Mouse (Mus musculus) layer of hippocampus, adult 18-20 months (tissue): ENCODE measurements around the gene Orm1. TPM values are rescaled to one million over a fixed set of nuclear protein-coding genes. Genes with fewer than 3 reads are reported as not detected.
A peak's percentile ranks its signal among the peaks of the same experiment; 100 is the strongest.

Source experiments
- DNase-seq, 2 experiments: peaks; one replicate each; pipeline ENCODE4 v3.0.0; 2022; ENCODE audit warnings: low spot score in 2 of 2
- total RNA-seq, 2 experiments: library from RNA; stranded (reverse); gene quantifications; 2 replicates each; pipeline ENCODE4 v1.2.3; 2021

Orm1 gene
- total RNA-seq, 2 experiments from 2014 or later: not detected

- DNase-seq: no peak
Measured at GRCm38 (mm10) chr4:63355877-63356665, 11.7 kb downstream of the Orm1 start, which contains the start of gene Orm3. TSS of gene Orm3 (plus strand) at chr4:63356162.

- DNase-seq: no peak
Measured at GRCm38 (mm10) chr4:63356981-63357570, 12.7 kb downstream of the Orm1 start.

- no peak for DNase-seq
Measured at GRCm38 (mm10) chr4:63359861-63360260, 15.5 kb downstream of the Orm1 start.

GRCm38 (mm10) chr4:63362150-63362549 lies 17.8 kb downstream of the Orm1 start, which contains the start of gene Orm2:
TSS of gene Orm2 (plus strand) at chr4:63362449.
- no peak for DNase-seq

GRCm38 (mm10) chr4:63368577-63368976 lies 24.2 kb downstream of the Orm1 start:
- peak; percentile 72 to 95 for DNase-seq

GRCm38 (mm10) chr4:63370897-63371296 lies 26.5 kb downstream of the Orm1 start:
- no peak for DNase-seq

GRCm38 (mm10) chr4:63371890-63372289 lies 27.5 kb downstream of the Orm1 start:
- DNase-seq: peak in 1 of 2 experiments; percentile 23

- DNase-seq: no peak
Measured at GRCm38 (mm10) chr4:63373404-63373803, 29.0 kb downstream of the Orm1 start.

- no peak for DNase-seq
Measured at GRCm38 (mm10) chr4:63374331-63374730, 30.0 kb downstream of the Orm1 start.

GRCm38 (mm10) chr4:63375367-63375766 lies 31.0 kb downstream of the Orm1 start:
- no peak for DNase-seq

GRCm38 (mm10) chr4:63377483-63377882 lies 33.1 kb downstream of the Orm1 start:
- no peak for DNase-seq

- DNase-seq: no peak
Measured at GRCm38 (mm10) chr4:63382676-63383369, 38.5 kb downstream of the Orm1 start.

GRCm38 (mm10) chr4:63383474-63383873 lies 39.1 kb downstream of the Orm1 start:
- DNase-seq: no peak

GRCm38 (mm10) chr4:63384262-63384661 lies 39.9 kb downstream of the Orm1 start:
- no peak for DNase-seq

- DNase-seq: no peak
Measured at GRCm38 (mm10) chr4:63385253-63385652, 40.9 kb downstream of the Orm1 start.

GRCm38 (mm10) chr4:63385784-63386183 lies 41.4 kb downstream of the Orm1 start:
- no peak for DNase-seq

GRCm38 (mm10) chr4:63388029-63388428 lies 43.7 kb downstream of the Orm1 start:
- no peak for DNase-seq

- DNase-seq: no peak
Measured at GRCm38 (mm10) chr4:63389121-63389886, 44.9 kb downstream of the Orm1 start.

GRCm38 (mm10) chr4:63389887-63390528 lies 45.6 kb downstream of the Orm1 start:
- DNase-seq: no peak

GRCm38 (mm10) chr4:63391322-63391721 lies 47.0 kb downstream of the Orm1 start:
- DNase-seq: no peak
